Mouse (Mus musculus) thymus, postnatal 25 days (tissue): ENCODE results near the gene Armc8.
A peak's percentile ranks its signal among the peaks of the same experiment; 100 is the strongest.

ENCODE experiments used
- DNase-seq: peaks from one replicate; pipeline ENCODE4 v3.0.0; 2022

Gene Armc8

GRCm38 (mm10) chr9:99492634-99493200 lies 76.0 kb downstream of the Armc8 start:
- no peak for DNase-seq

- no peak for DNase-seq
Measured at GRCm38 (mm10) chr9:99491050-99491449, 77.6 kb downstream of the Armc8 start.

- DNase-seq, result no peak
Measured at GRCm38 (mm10) chr9:99487841-99488240, 80.9 kb downstream of the Armc8 start.

GRCm38 (mm10) chr9:99487126-99487695 lies 81.5 kb downstream of the Armc8 start:
- no peak for DNase-seq

- DNase-seq, result no peak
Measured at GRCm38 (mm10) chr9:99485144-99485543, 83.6 kb downstream of the Armc8 start.

- no peak for DNase-seq
Measured at GRCm38 (mm10) chr9:99484632-99485031, 84.1 kb downstream of the Armc8 start.

- no peak for DNase-seq
Measured at GRCm38 (mm10) chr9:99483191-99483590, 85.5 kb downstream of the Armc8 start.

GRCm38 (mm10) chr9:99480764-99481163 lies 87.9 kb downstream of the Armc8 start:
- no peak for DNase-seq

- DNase-seq, result peak; percentile 11
Measured at GRCm38 (mm10) chr9:99479181-99479711, 89.5 kb downstream of the Armc8 start.

- no peak for DNase-seq
Measured at GRCm38 (mm10) chr9:99471334-99471733, 97.4 kb downstream of the Armc8 start.

GRCm38 (mm10) chr9:99470347-99471092 lies 98.2 kb downstream of the Armc8 start:
- DNase-seq, result no peak

- DNase-seq, result peak; percentile 18
Measured at GRCm38 (mm10) chr9:99469681-99470273, 98.9 kb downstream of the Armc8 start.

- no peak for DNase-seq
Measured at GRCm38 (mm10) chr9:99468572-99468971, 100.1 kb downstream of the Armc8 start.

GRCm38 (mm10) chr9:99464876-99465275 lies 103.8 kb downstream of the Armc8 start:
- no peak for DNase-seq

GRCm38 (mm10) chr9:99459730-99460129 lies 109.0 kb downstream of the Armc8 start:
- no peak for DNase-seq

- DNase-seq, result peak; percentile 58
Measured at GRCm38 (mm10) chr9:99458529-99459208, 110.0 kb downstream of the Armc8 start.

GRCm38 (mm10) chr9:99454211-99454610 lies 114.5 kb downstream of the Armc8 start:
- DNase-seq, result no peak

GRCm38 (mm10) chr9:99451161-99451560 lies 117.5 kb downstream of the Armc8 start, which contains the start of gene Nme9:
Gene Nme9, plus strand, starts transcription at chr9:99451475.
- no peak for DNase-seq

GRCm38 (mm10) chr9:99449886-99450647 lies 118.6 kb downstream of the Armc8 start:
- peak; percentile 20 for DNase-seq

GRCm38 (mm10) chr9:99447323-99447722 lies 121.4 kb downstream of the Armc8 start:
- DNase-seq, result no peak

- no peak for DNase-seq
Measured at GRCm38 (mm10) chr9:99446259-99446658, 122.4 kb downstream of the Armc8 start.

- no peak for DNase-seq
Measured at GRCm38 (mm10) chr9:99444590-99445178, 124.0 kb downstream of the Armc8 start.
